Mouse (Mus musculus) kidney, embryonic 16.5 days (tissue): ENCODE data around the gene Ctnnd2. TPM values are rescaled to one million over a fixed set of nuclear protein-coding genes. Genes with fewer than 3 reads are reported as not detected.

ENCODE experiments used
- ATAC-seq: fragments of 200-750 bp; cut with Nextera tagmentation; 2 replicates; pipeline ENCODE4 v1.8.0; 2017; ENCODE audit warnings: moderate TSS enrichment; ENCODE audit not compliant: low FRiP score, low TSS enrichment
- H3K27ac ChIP-seq: fragments of 300-500 bp; sonication (generic); 2 replicates; pipeline ENCODE4 v1.5.1; 2014; ENCODE audit warnings: low read length
- H3K27me3 ChIP-seq: fragments of 300-500 bp; sonication (generic); 2 replicates; pipeline ENCODE4 v1.6.1; 2014; ENCODE audit warnings: low read length, control low read depth, mixed read lengths; ENCODE audit not compliant: insufficient read depth
- H3K36me3 ChIP-seq: fragments of 300-500 bp; sonication (generic); 2 replicates; pipeline ENCODE4 v1.6.1; 2014; ENCODE audit warnings: low read length, control low read depth, mixed read lengths; ENCODE audit not compliant: insufficient read depth
- H3K4me1 ChIP-seq: fragments of 300-500 bp; sonication (generic); 2 replicates; pipeline ENCODE4 v1.6.1; 2014; ENCODE audit warnings: low read length, control low read depth, mixed read lengths; ENCODE audit not compliant: insufficient read depth
- H3K4me2 ChIP-seq: fragments of 300-500 bp; sonication (generic); replicated peaks from 2 replicates; pipeline ENCODE4 v1.6.1; 2014; ENCODE audit warnings: low read depth, low read length
- H3K4me3 ChIP-seq: fragments of 300-500 bp; sonication (generic); 2 replicates; pipeline ENCODE4 v1.5.1; 2014; ENCODE audit warnings: mild to moderate bottlenecking, low read length
- H3K9ac ChIP-seq: fragments of 300-500 bp; sonication (generic); replicated peaks from 2 replicates; pipeline ENCODE4 v1.6.1; 2014; ENCODE audit warnings: low read length
- H3K9me3 ChIP-seq: fragments of 300-500 bp; sonication (generic); 2 replicates; pipeline ENCODE4 v1.6.1; 2016; ENCODE audit warnings: low read length, control low read depth
- WGBS: fragments of 180-500 bp; shearing (Covaris S2); extraction: QIAGEN DNeasy Blood & Tissue Kit; methylation state at CpG from one replicate; pipeline ENCODE4 v1.1.7; 2014; 5-methylcytosine and 5-hydroxymethylcytosine counted together
- polyA plus RNA-seq: library from polyadenylated mRNA; unstranded; fragments of >200 nt; fragmentation: Nextera tagmentation; extraction: Ambion mirVana; gene quantifications from 2 replicates; pipeline ENCODE4 v1.2.1, GENCODE M21; 2015

The Ctnnd2 gene
- polyA plus RNA-seq, 1 experiment from 2014 or later, result 3.6 TPM

GRCm38 (mm10) chr15:30718811-30719210 lies 546.4 kb downstream of the Ctnnd2 start:
- Histone ChIP-seq H3K9ac (no peak overlapping the region), H3K36me3 (no peaks in the 10 kb centered on the region), H3K4me2 (no peak overlapping the region), H3K4me3 (no peak overlapping the region), H3K27me3 (no peaks in the 10 kb centered on the region), H3K4me1 (no peaks in the 10 kb centered on the region), H3K27ac (no peak overlapping the region), H3K9me3 (no peaks in the 10 kb centered on the region)
- 84% methylated on average over 3 of the region's 3 CpGs for WGBS
- ATAC-seq, result no peak

DNA sequence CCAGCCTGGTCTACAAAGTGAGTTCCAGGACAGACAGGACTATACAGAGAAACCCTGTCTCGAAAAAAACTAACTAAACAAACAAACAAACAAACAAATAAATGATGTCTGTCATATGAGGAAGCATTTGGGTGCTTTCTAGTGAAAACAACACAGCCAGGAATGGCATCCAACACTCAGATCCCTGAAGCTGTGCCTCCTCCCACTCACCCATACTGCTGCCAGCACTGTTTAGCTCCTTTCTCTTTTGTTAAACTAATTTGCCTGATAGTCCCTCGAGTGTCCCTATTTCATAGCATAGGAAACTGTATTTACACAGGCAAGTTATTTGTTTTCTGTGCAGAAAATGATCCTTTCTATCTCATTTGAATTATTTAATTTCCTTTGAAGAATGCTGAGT lies 546.8 kb downstream of the Ctnnd2 start:
- 76% methylated on average over 2 of the region's 2 CpGs for WGBS
- Histone ChIP-seq H3K27me3 (no peaks in the 10 kb centered on the region), H3K4me1 (no peaks in the 10 kb centered on the region), H3K4me2 (no peak overlapping the region), H3K36me3 (no peaks in the 10 kb centered on the region), H3K27ac (no peak overlapping the region), H3K4me3 (no peak overlapping the region), H3K9me3 (no peaks in the 10 kb centered on the region), H3K9ac (no peak overlapping the region)
- ATAC-seq, result no peak

GRCm38 (mm10) chr15:30721098-30721497 lies 548.7 kb downstream of the Ctnnd2 start:
- no peak overlapping the region for H3K4me2 ChIP-seq
- H3K9ac ChIP-seq, result no peak overlapping the region
- H3K9me3 ChIP-seq, result no peaks in the 10 kb centered on the region
- no peak overlapping the region for H3K27ac ChIP-seq
- WGBS, result 78% methylated on average over 2 of the region's 2 CpGs
- H3K4me3 ChIP-seq, result no peak overlapping the region
- H3K36me3 ChIP-seq, result no peaks in the 10 kb centered on the region
- no peaks in the 10 kb centered on the region for H3K27me3 ChIP-seq
- H3K4me1 ChIP-seq, result no peaks in the 10 kb centered on the region
- ATAC-seq, result no peak

DNA sequence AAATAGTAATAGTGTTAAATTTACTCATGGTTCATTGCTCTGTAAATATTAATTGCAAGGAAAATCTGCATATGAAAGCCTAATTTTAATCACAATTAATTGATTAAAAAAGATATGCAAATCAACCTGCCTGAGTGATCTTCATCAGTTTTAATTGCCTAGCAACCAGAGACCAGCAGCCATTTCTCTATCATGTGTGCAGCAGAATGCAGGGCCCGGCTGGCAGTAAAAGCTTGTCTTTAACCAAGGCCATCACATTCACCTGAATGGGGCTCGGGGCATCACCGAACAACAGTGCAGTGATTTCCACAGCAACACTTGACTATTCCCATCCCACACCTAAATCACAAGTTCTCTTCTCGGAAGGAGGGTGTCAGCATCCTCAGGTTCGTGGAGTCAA lies 553.7 kb downstream of the Ctnnd2 start:
- WGBS, result 90% methylated on average over 5 of the region's 5 CpGs
- no peaks in the 10 kb centered on the region for H3K27me3 ChIP-seq
- H3K27ac ChIP-seq, result no peak overlapping the region
- ATAC-seq, result no peak
- no peak overlapping the region for H3K4me2 ChIP-seq
- no peaks in the 10 kb centered on the region for H3K9me3 ChIP-seq
- H3K9ac ChIP-seq, result no peak overlapping the region
- H3K4me3 ChIP-seq, result no peak overlapping the region
- no peaks in the 10 kb centered on the region for H3K36me3 ChIP-seq
- no peaks in the 10 kb centered on the region for H3K4me1 ChIP-seq

DNA sequence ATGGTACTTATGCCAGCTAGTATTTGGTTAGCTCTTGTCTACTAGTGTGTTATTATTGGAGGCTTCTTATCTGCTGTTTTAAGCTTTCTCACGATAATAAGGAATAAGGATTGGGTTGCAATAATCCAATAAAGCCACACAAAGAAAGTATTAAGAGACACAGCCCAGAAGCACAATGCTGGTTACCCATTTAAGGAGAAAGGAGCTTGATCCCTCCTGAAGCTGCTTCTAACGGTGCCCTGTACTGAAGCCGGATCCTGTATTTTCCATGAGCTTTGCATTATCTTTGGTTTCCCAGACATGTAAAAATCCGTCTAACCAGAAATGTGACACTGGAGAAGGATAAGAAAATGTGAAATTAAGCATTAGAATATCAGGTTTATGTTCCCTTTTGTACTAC lies 565.8 kb downstream of the Ctnnd2 start:
- H3K4me1 ChIP-seq, result no peaks in the 10 kb centered on the region
- WGBS, result 78% methylated on average over 4 of the region's 4 CpGs
- no peak overlapping the region for H3K27ac ChIP-seq
- no peaks in the 10 kb centered on the region for H3K36me3 ChIP-seq
- H3K27me3 ChIP-seq, result no peaks in the 10 kb centered on the region
- H3K4me3 ChIP-seq, result no peak overlapping the region
- no peak overlapping the region for H3K4me2 ChIP-seq
- H3K9me3 ChIP-seq, result no peaks in the 10 kb centered on the region; the same call in 1 of the 2 replicates
- ATAC-seq, result no peak
- H3K9ac ChIP-seq, result no peak overlapping the region

DNA sequence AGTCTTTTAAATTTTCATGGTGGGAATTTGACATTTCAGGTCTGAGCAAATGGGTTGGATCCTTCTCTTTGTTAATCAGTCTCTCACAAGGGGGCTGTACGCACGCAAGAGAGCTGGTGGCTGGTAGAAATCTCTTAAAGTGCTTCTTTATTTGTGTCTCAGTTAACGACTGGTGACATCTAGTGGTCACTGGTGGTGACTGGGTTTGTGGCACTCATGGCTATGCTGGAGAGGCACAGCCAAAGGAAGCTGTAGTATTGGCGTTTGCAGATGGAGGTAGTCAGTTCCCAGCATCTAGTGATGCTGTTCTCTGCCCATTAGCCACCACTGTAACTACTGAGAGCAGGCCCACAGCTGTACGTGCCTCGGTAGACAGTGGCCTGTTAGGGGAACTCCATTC lies 568.3 kb downstream of the Ctnnd2 start:
- Histone ChIP-seq H3K4me1 (no peaks in the 10 kb centered on the region), H3K27ac (no peak overlapping the region), H3K27me3 (no peaks in the 10 kb centered on the region), H3K36me3 (no peaks in the 10 kb centered on the region), H3K9ac (no peak overlapping the region), H3K4me2 (no peak overlapping the region), H3K9me3 (no peaks in the 10 kb centered on the region; the same call in 1 of the 2 replicates), H3K4me3 (no peak overlapping the region)
- ATAC-seq, result peak; percentile 76
- WGBS, result 19% methylated on average over 6 of the region's 6 CpGs

GRCm38 (mm10) chr15:30757991-30758390 lies 585.6 kb downstream of the Ctnnd2 start:
- H3K9ac ChIP-seq, result no peak overlapping the region
- ATAC-seq, result no peak
- 69% methylated on average over 2 of the region's 2 CpGs for whole genome bisulfite sequencing
- H3K36me3 ChIP-seq, result no peaks in the 10 kb centered on the region
- no peaks in the 10 kb centered on the region for H3K9me3 ChIP-seq
- H3K4me2 ChIP-seq, result no peak overlapping the region
- H3K27ac ChIP-seq, result no peak overlapping the region
- H3K4me3 ChIP-seq, result no peak overlapping the region
- H3K27me3 ChIP-seq, result no peaks in the 10 kb centered on the region
- H3K4me1 ChIP-seq, result no peaks in the 10 kb centered on the region

DNA sequence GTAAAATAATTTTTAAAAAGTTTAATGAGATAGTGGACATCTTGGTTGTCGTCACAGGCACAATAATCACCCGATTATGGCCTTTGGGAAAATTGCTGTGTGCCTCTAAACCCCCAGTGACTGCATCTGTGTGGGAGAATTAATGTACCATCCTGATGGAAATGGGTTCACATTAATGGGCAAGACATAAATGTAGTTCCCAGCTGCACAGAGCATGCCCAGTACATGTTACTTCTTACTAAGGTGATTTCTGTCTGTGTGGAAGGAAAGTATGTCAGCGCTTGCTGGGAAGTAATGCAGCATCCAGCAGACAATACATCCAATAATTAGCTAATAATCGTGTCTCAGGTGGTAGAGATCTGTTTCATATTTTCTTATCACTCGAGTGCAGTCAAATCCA lies 589.8 kb downstream of the Ctnnd2 start:
- Histone ChIP-seq H3K4me2 (no peak overlapping the region), H3K27ac (no peak overlapping the region), H3K36me3 (no peaks in the 10 kb centered on the region), H3K4me3 (no peak overlapping the region), H3K9me3 (no peaks in the 10 kb centered on the region), H3K27me3 (no peaks in the 10 kb centered on the region), H3K4me1 (no peaks in the 10 kb centered on the region), H3K9ac (no peak overlapping the region)
- 85% methylated on average over 5 of the region's 5 CpGs for WGBS
- ATAC-seq, result no peak

DNA sequence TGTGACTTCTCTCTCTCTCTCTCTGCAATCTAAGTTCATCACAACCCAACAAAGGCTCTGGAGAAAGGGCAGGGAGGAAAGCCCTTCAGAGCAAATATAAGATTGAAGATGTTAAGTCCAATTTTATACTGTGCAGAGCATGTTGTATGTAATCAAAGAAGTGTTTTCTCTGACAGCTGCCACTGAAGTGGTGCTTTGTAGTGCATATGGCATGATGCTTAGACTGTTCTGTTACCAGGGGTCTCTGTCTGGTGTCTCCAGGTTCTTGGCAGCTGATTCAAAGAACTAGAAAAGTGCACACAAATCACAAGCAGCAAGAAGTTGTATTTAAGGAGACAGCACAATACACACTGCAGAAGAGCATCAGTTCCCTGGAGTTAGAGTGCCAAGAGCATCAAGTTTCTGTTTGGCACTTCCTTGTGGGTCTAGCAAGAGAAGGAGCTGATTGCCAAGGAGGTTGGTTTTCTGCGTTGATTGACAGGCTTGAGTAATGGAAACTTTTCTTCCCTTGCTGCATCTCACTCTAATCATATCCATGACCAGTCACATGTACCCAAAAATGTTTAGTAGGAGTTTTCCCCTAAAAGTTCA lies 590.4 kb downstream of the Ctnnd2 start:
- H3K4me2 ChIP-seq, result no peak overlapping the region
- no peaks in the 10 kb centered on the region for H3K36me3 ChIP-seq
- H3K9ac ChIP-seq, result no peak overlapping the region
- H3K27me3 ChIP-seq, result no peaks in the 10 kb centered on the region
- no peak overlapping the region for H3K4me3 ChIP-seq
- H3K27ac ChIP-seq, result no peak overlapping the region
- H3K9me3 ChIP-seq, result no peaks in the 10 kb centered on the region
- ATAC-seq, result no peak
- H3K4me1 ChIP-seq, result no peaks in the 10 kb centered on the region
- WGBS, result 82% methylated on average over 1 of the region's 1 CpGs

- 82% methylated on average over 7 of the region's 7 CpGs for WGBS
- no peak for ATAC-seq
- Histone ChIP-seq H3K4me1 (no peaks in the 10 kb centered on the region), H3K9me3 (no peaks in the 10 kb centered on the region), H3K36me3 (no peaks in the 10 kb centered on the region), H3K4me2 (no peak overlapping the region), H3K4me3 (no peak overlapping the region), H3K9ac (no peak overlapping the region), H3K27ac (no peak overlapping the region), H3K27me3 (no peaks in the 10 kb centered on the region)
Measured at GRCm38 (mm10) chr15:30776931-30777330, 604.5 kb downstream of the Ctnnd2 start.
